In the genomic region with DNA sequence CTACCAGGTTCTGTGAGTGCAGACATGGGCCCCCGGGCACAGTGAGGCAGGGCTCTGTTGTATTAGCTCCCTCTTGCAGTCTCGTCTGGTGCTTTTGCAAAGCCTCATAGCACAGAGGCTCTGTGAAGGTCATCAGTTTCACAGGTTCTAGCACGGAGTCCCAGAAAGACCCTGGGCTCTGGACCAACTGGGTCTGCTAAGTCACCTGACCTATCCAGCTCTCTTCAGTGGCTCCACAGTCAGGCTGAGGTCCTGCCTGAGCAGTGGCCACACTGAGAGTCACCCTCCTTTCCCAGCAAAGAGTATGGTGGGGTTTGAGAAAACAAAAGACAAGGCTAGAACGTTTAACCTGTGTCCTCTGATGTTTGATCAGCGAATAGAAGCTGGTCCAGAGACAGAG, we compare ENCODE assay signal across 22 mouse cellular contexts. TPM values are rescaled to one million over a fixed set of nuclear protein-coding genes. Genes with fewer than 3 reads are reported as not detected.
A peak's percentile ranks its signal among the peaks of the same experiment; 100 is the strongest.
DNase-seq lines count a peak whose midpoint lies in the region; ATAC-seq and TF ChIP-seq lines count a peak whose summit lies in the region.
"Had no signal": no experiment of that assay in that cellular context is flagged by ENCODE, and none has a peak within 500 bp of the region (broad histone marks: within the 10 kb centered on the region; RNA-seq: fewer than 3 reads in every experiment).

No protein-coding gene starts in this region.

- H3K27ac ChIP-seq in heart, embryonic 15.5 days: peak overlapping the region; percentile 59
- 0 out of 2 replicates have a peak overlapping the region, but pooled peaks have one; percentile 26 for H3K27ac ChIP-seq in cortical plate, adult 2 months (ENCODE audit: insufficient read depth, low read length)
- H3K27ac ChIP-seq: embryonic facial prominence, embryonic 13.5 days; hindbrain, embryonic 13.5 days; liver, embryonic 13.5 days; lung, embryonic 15.5 days; macrophage; stomach, postnatal 0 days had no signal

- H3K4me1 ChIP-seq in heart, embryonic 15.5 days (replicated peaks): peaks cover 55% of the 10 kb centered on the region
- H3K4me1 ChIP-seq in cortical plate, adult 2 months (ENCODE audit: control insufficient read depth, insufficient read depth, low read length): peaks cover 14% of the 10 kb centered on the region

- TF ChIP-seq CTCF in cortical plate, adult 2 months (IDR thresholded peaks at IDR 0.05; ENCODE audit: extremely low read depth, insufficient read depth, low read length): no peak

- WGBS in heart, embryonic 15.5 days: 60% methylated on average over 5 of the region's 5 CpGs

- H3K9me3 ChIP-seq in heart, embryonic 15.5 days (replicated peaks): no peaks in the 10 kb centered on the region
- H3K9me3 ChIP-seq: embryonic facial prominence, embryonic 13.5 days; hindbrain, embryonic 13.5 days; limb, embryonic 13.5 days; liver, embryonic 13.5 days; lung, embryonic 15.5 days had no signal

- intact Hi-C loops in heart, postnatal 25 days (cut with DNase I): no loop called here

- H3K27me3 ChIP-seq in heart, embryonic 15.5 days: no peaks in the 10 kb centered on the region
- H3K27me3 ChIP-seq: embryonic facial prominence, embryonic 13.5 days; hindbrain, embryonic 13.5 days; limb, embryonic 13.5 days; liver, embryonic 13.5 days; lung, embryonic 15.5 days had no signal

- DNase-seq in adrenal gland, adult 2 months: peak; percentile 41
- DNase-seq in adrenal gland, postnatal 4 days (ENCODE audit: low spot score in 2 of 2): no peak
- DNase-seq in heart, adult 11 months: peak; percentile 92
- no peak for DNase-seq in heart, postnatal 25 days (ENCODE audit: low spot score)
- DNase-seq in heart, adult 18-20 months: no peak
- no peak for DNase-seq in lung, postnatal 25 days (ENCODE audit: low spot score)
- DNase-seq: adrenal gland, postnatal 14 days; kidney, adult 8-10 months; liver, embryonic 13.5 days; retina, postnatal 1 day; thymus, postnatal 14 days had no signal

- no peak for TF ChIP-seq POLR2A in cortical plate, adult 2 months (IDR thresholded peaks at IDR 0.05; ENCODE audit: extremely low read depth, insufficient read depth, low read length)

- ATAC-seq in heart, embryonic 15.5 days (replicated peaks; ENCODE audit: insufficient number of reproducible peaks, insufficient read depth, low FRiP score, low read depth): 0 out of 2 replicates have a peak, but pooled peaks have one; percentile 9
- ATAC-seq: forebrain, embryonic 16.5 days; inflammation-experienced regulatory T-cells, adult 6 months had no signal

- no peak overlapping the region for H3K9ac ChIP-seq in heart, embryonic 15.5 days
- H3K9ac ChIP-seq: embryonic facial prominence, embryonic 13.5 days; hindbrain, embryonic 13.5 days; limb, embryonic 13.5 days; liver, embryonic 13.5 days; lung, embryonic 15.5 days had no signal

- no peaks in the 10 kb centered on the region for H3K36me3 ChIP-seq in heart, embryonic 15.5 days
- H3K36me3 ChIP-seq: embryonic facial prominence, embryonic 13.5 days; hindbrain, embryonic 13.5 days; limb, embryonic 13.5 days; liver, embryonic 13.5 days; lung, embryonic 15.5 days had no signal

- H3K4me3 ChIP-seq in heart, embryonic 15.5 days: no peak overlapping the region
- H3K4me3 ChIP-seq in cortical plate, adult 2 months (ENCODE audit: insufficient read depth, low read length): no peak overlapping the region
- H3K4me3 ChIP-seq: embryonic facial prominence, embryonic 13.5 days; hindbrain, embryonic 13.5 days; limb, embryonic 13.5 days; liver, embryonic 13.5 days; lung, embryonic 15.5 days had no signal

- no peak overlapping the region for H3K4me2 ChIP-seq in heart, embryonic 15.5 days
- H3K4me2 ChIP-seq: embryonic facial prominence, embryonic 13.5 days; hindbrain, embryonic 13.5 days; limb, embryonic 13.5 days; liver, embryonic 13.5 days; lung, embryonic 15.5 days; midbrain, embryonic 11.5 days had no signal

RNA-seq across cellular contexts. Expression of gene Irf2bp2, which starts 51.0 kb away (rescaled TPM):
- 10 to 100 TPM; 89.4 to 92.0 TPM for total RNA-seq in adrenal gland, adult 2 months (2021)
- 111 and 120 TPM in 2 replicates for polyA plus RNA-seq in adrenal gland, adult 2 months (2012; rRNA removed)
- 100 to 1,000 TPM; 115 to 119 TPM for total RNA-seq in adrenal gland, postnatal 4 days (2021)
- total RNA-seq in heart, postnatal 25 days (2021): 10 to 100 TPM; 63.9 to 71.4 TPM
- 10.3 and 10.4 TPM in 2 replicates for polyA plus RNA-seq in heart, embryonic 15.5 days (2015; fragmentation: Nextera tagmentation; extraction: Ambion mirVana)
- 100 to 1,000 TPM; 101 to 128 TPM for total RNA-seq in heart, adult 18-20 months (2021)
- 32.9 and 33.2 TPM in 2 replicates for polyA plus RNA-seq in cortical plate, adult 2 months (2012; rRNA removed)

Comparison
In these comparisons a context has a peak if more than half of its experiments do, and no peak if none do; other contexts are left out.
1. DNase-seq: peak in adrenal gland, adult 2 months (single experiment) and heart, adult 11 months (single experiment); none in adrenal gland, postnatal 4 days (0 of 2), heart, postnatal 25 days (single experiment), heart, adult 18-20 months (0 of 2) and lung, postnatal 25 days (single experiment).